Mouse (Mus musculus): Measurements from ENCODE around the gene Serpina11.
A peak's percentile ranks its signal among the peaks of the same experiment; 100 is the strongest.

Gene Serpina11

GRCm38 (mm10) chr12:103989857-103990256 is at the start of gene Serpina11:
Gene Serpina11 (minus strand): TSS chr12:103989957.
- DNase-seq (ENCODE audit: low read depth, low spot score): no peak

GRCm38 (mm10) chr12:104038181-104038580 is 48.4 kb upstream of the Serpina11 start:
- DNase-seq (ENCODE audit: low read depth, low spot score): no peak

DNA sequence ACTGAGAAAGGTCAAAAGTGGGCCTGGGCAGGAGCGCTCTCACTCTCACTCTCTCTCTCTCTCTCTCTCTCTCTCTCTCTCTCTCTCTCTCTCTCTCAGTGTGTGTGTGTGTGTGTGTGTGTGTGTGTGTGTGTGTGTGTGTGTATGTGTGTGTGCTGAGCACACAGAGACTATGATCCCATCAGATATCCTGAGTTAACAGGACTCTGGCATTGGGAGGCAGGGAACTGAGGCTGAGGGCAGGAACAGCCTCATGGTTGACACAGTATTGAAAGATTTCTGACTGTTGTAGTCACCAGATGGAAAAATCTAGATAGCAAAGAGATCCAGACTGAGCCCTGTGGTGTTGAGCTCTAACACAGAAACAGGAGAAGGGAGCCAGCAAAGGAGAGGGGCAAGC is 44.0 kb upstream of the Serpina11 start:
- no peak for DNase-seq (ENCODE audit: low read depth, low spot score)

DNA sequence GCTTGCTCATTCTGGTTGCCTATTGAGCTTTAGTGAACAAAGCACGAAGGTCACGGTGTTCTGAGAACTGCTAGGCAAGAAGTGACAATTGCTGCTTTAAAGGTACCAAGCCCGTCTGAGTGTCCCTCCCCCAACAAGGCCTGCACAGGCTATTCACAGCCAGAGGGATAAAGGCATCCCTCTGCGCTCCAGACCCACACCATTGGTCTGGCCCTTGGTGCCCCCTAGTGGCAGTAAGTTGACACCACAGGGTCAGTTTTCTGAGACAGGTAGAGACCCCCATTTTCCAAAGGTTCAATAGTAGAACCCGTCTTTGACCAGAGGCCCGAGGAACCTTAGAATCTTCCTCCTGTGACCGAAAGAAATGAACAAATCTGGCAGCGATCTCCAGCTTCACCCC is 40.2 kb upstream of the Serpina11 start:
- no peak for DNase-seq (ENCODE audit: low read depth, low spot score)

DNA sequence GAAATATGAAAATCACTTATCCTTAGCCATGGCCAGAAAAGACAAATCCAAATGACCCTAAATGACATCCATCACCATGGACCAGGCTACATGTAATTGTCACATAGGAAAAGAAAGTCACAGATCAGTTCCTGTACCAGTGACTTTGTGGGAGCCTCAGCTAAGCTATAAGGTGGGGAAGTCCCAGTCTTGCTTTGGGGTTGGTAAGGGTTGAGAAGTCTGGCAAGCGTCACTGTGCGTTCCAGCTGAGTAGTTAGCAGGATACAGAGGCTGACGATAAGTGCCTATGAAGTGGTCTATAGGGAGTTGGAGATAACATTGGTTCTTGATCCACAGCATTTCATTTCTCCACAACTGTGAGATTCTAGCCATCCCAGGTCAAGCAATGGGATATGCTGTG is 25.5 kb upstream of the Serpina11 start:
- DNase-seq (ENCODE audit: low read depth, low spot score): no peak

DNA sequence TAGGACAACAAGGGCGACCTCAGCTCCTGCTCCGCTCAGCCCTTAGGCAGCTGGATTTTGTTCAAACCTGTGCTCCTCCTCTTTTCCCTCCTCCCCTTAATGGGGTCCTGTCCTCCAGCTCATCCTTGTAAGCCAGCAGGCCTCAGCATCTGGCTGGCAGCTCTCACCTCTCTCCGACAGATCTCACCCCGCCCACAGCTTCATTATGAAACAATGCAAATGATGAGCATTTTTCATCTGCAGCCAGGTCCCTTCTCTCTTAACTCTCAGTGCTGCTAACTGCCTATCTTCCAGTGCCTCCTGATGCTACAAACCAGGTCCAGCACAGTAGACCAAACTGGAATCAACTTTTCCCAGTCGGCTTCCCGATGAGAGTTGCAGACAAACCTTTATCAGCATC is 23.9 kb upstream of the Serpina11 start, which contains the start of gene Serpina9:
Serpina9 (minus strand) TSS at position 136 of the 400 bp plus-strand sequence.
- DNase-seq (ENCODE audit: low read depth, low spot score): no peak

DNA sequence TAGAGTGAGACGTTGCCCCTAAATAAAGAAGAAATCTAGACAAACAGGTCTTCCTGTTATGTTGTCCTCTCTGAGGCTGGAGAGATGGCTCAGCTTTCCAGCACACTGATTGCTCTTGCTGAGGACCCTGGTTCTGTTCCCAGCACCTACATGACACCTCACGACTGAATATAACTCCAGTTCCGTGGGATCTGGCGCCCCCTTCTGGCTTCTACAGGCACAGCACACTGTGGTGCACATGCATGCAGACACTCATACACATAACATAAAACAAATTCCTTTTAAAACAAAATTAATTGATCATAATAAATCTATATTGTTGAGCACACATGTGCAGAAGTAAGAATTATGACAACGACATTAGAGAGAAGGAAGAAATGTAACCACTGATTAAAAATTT is 14.9 kb upstream of the Serpina11 start:
- DNase-seq (ENCODE audit: low read depth, low spot score): no peak

- DNase-seq (ENCODE audit: low read depth, low spot score): no peak
Observed at GRCm38 (mm10) chr12:104003238-104003612, 13.5 kb upstream of the Serpina11 start.

DNA sequence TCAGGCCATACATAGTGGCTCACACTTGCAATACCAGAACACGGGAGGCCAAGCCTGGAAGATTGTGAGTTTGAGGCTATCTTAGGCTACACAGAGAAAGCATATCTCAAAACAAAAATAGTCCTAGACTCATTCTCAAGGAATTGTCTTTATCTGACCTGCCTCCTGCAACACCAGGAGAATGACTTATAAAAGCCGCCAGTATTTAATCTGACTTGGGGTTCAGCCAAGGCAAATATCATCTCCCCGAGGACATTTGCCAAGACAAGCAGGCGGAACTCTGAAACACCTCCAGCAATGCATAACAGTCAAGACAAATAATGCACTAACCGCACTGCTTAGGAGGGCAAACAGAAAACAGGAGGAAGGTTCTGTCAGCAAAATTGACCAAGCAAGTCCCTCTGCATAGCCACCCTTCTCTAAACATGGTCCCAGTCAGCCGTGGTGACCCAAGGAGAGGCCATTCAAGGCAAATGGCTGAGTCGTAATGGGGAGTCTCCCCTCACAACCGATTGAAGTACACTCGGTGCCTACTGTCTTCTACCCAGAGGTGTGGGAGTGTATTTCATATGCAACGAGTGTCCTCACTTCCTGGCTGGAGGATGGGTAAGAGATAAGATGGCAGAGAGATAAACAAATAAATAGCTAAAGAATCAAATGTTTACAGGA is 12.9 kb upstream of the Serpina11 start:
- no peak for DNase-seq (ENCODE audit: low read depth, low spot score)

- DNase-seq (ENCODE audit: low read depth, low spot score): peak; percentile 28
Observed at GRCm38 (mm10) chr12:104000594-104000993, 10.8 kb upstream of the Serpina11 start.

DNA sequence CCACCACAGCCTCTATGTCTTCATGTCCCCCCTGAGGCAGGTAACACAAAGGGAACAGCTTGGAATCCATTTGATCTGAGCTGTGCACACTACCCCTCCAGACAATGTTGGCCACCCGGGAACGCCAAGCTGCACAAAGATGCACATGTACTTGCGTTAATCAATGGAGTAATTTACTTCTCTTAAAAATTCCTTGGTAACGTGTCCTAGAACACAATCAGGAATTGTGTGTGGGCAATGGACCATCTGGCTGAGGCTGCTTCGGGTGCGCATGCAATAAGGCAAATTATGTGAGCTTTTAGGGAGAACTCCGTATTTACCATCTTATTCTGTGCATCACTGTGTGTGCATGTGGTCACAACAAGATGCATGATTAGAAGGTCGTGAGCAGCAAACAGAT is 9.9 kb upstream of the Serpina11 start:
- no peak for DNase-seq (ENCODE audit: low read depth, low spot score)

- DNase-seq (ENCODE audit: low read depth, low spot score): no peak
Observed at GRCm38 (mm10) chr12:103996513-103996912, 6.8 kb upstream of the Serpina11 start.

DNA sequence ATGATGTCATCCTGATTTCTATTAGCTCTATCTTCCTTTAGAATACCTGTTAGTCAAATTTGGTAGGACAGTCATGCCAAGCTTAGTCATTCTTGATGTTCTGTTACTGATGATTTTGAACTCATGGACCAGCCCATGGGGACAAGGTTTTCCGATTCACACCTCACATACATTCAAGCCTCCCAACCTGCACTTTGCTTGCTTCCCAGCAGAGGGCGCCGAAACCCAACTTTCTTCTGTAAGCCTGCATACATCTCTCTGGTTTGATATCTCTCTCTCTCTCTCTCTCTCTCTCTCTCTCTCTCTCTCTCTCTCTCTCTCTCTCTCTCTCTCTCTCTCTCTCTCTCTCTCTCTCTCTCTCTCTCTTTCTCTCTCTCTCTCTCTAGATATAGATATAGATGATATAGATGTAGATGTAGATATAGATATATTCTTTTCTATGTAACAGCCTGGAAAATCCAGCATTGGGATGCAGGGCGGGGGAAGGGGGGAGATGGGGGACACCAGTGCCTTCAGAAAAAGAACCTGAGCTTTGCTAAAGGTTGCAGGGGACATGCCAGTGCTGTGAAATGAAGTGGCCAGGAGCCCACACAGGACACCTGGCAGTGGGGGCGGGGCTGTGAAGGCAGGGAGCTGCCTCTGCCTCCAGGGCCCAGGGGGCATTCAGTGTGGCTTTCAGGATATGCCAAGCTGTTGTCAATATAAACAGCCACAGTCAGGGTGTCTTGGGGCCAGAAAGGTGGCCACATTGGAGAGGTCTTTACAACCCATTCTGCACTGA is 5.7 kb upstream of the Serpina11 start:
- DNase-seq (ENCODE audit: low read depth, low spot score): peak; percentile 63

GRCm38 (mm10) chr12:103992945-103993344 is 3.2 kb upstream of the Serpina11 start:
- no peak for DNase-seq (ENCODE audit: low read depth, low spot score)

GRCm38 (mm10) chr12:103989514-103989767 is 316 bp downstream of the Serpina11 start:
- DNase-seq (ENCODE audit: low read depth, low spot score): no peak

GRCm38 (mm10) chr12:103988754-103989513 is 823 bp downstream of the Serpina11 start:
- no peak for DNase-seq (ENCODE audit: low read depth, low spot score)

- DNase-seq (ENCODE audit: low read depth, low spot score): no peak
Observed at GRCm38 (mm10) chr12:103985868-103986267, 3.9 kb downstream of the Serpina11 start.

- DNase-seq (ENCODE audit: low read depth, low spot score): peak; percentile 22
Observed at GRCm38 (mm10) chr12:103984935-103985334, 4.8 kb downstream of the Serpina11 start.

DNA sequence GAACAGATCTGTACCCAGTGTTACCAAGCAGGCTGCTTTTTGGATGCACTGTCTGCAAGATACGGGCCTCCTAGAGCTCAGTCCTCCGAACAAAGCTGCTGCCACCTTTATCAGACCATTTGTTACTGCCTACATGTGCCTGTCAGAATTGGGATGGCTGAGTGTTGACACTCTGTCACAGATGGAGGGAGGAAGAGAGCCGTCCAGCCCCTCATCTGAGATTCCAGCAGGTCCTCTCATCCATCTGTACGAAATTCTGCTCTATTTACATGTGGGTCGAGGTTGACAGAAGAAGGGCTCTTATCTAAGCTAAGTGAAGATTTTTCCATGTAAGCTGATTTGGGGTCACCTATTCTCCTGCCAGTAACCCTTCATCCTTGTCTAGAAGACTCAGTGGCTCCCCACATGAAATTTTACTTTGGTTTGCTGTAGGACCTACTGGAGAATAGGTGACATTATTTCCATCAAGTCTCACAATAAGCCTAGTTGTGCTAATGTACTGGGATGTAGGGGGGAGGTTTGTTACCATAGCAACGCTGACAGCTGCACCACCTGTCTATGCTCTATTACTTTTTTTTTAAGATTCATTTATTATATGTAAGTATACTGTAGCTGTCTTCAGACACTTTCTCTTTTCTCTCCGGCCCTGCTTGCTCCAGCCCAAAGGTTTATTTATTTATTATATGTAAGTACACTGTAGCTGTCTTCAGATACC is 8.0 kb downstream of the Serpina11 start:
- DNase-seq (ENCODE audit: low read depth, low spot score): no peak

DNA sequence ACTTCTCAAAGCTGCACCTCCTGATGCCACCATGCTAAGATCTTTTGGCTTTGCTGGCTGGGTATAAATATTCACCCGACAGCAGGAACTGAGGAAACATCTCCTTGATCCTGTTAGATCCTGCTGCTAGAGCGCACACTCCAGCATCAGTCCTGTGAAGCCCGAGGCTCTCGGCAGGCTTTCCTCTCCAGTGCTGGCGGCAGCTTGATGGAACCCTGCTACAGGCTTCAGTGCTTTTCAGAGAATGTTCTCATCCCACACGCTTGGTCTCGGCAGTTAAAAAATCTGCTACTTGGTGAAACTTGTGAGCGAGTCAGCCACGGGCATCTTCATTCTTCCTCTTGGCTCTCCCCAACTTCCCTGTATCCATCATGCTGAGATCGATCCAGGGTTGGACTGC is 11.5 kb downstream of the Serpina11 start:
- no peak for DNase-seq (ENCODE audit: low read depth, low spot score)

DNA sequence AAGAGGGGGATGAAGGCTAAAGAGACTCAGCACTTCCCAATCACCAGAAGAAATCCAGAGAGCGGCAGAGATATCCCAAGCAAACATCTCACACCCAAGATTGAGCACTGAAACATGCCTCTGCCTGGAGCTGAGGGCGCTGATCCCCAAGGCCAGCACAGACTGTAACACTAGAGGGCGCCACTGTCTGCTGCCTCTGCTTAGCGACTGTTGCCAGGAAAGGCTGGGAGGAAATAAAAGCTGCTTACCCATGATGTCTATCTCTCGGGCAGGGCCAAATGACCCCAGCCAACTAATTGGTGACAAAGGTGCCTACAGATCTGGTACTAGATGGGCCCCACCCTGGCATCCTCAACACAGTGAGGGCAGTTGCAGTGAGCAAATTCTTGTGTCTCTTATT is 11.9 kb downstream of the Serpina11 start:
- DNase-seq (ENCODE audit: low read depth, low spot score): no peak

GRCm38 (mm10) chr12:103977060-103977459 is 12.7 kb downstream of the Serpina11 start:
- no peak for DNase-seq (ENCODE audit: low read depth, low spot score)

All from CD4-positive helper T cell, adult 2 months (primary cell).